ENCODE assay signal across 8 mouse cellular contexts in the genomic region with DNA sequence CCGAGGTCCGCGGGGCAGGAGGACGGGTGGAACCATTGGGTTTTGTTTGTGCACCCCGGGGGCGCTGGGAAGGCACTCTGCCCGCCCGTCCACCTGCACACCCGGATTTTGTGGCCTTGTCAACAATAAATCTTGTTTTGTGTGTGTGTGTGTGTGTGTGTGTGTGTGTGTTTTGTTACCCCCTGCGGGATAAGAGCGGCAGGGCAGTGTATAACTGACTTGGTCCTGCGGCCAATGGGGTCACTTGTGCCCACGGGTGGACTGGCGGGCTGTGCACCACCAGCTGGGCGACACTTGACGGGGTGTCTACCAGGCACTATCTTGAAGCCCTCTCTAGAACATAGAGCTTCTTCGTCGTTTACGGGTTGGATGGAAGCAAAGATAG. TPM values are rescaled to one million over a fixed set of nuclear protein-coding genes. Genes with fewer than 3 reads are reported as not detected.
DNase-seq lines count a peak whose midpoint lies in the region; ATAC-seq and TF ChIP-seq lines count a peak whose summit lies in the region.

No protein-coding gene starts in this region.

- no peaks in the 10 kb centered on the region for H3K36me3 ChIP-seq in liver, embryonic 11.5 days (ENCODE audit: control insufficient read depth, insufficient read depth, low read length)
- no peaks in the 10 kb centered on the region for H3K36me3 ChIP-seq in liver, postnatal 0 days (replicated peaks; ENCODE audit: insufficient read depth, low read length)
- H3K36me3 ChIP-seq in intestine, embryonic 15.5 days = no peaks in the 10 kb centered on the region
- H3K36me3 ChIP-seq in neural tube, embryonic 14.5 days (ENCODE audit: control insufficient read depth, insufficient read depth, low read length) = no peaks in the 10 kb centered on the region

- no peak for DNase-seq in cerebellum, adult 2 months
- DNase-seq in cerebellum, adult 11-12 months = no peak
- no peak for DNase-seq in liver, embryonic 11.5 days (ENCODE audit: low spot score)
- no peak for DNase-seq in liver, postnatal 0 days
- DNase-seq in layer of hippocampus, adult 11-12 months (ENCODE audit: low spot score) = no peak

- H3K27ac ChIP-seq in cerebellum, adult 2 months (ENCODE audit: insufficient read depth, low read length) = peak overlapping the region; percentile 63
- H3K27ac ChIP-seq in liver, embryonic 11.5 days (ENCODE audit: low read depth, low read length) = no peak overlapping the region
- H3K27ac ChIP-seq in liver, postnatal 0 days (ENCODE audit: low read depth) = no peak overlapping the region
- H3K27ac ChIP-seq in intestine, embryonic 15.5 days = no peak overlapping the region
- H3K27ac ChIP-seq in neural tube, embryonic 14.5 days (ENCODE audit: low read depth, low read length) = peak overlapping the region; percentile 89

- no peak overlapping the region for H3K9ac ChIP-seq in liver, embryonic 11.5 days (ENCODE audit: low read depth, low read length)
- no peak overlapping the region for H3K9ac ChIP-seq in liver, postnatal 0 days (replicated peaks)
- no peak overlapping the region for H3K9ac ChIP-seq in intestine, embryonic 15.5 days
- peak overlapping the region; percentile 68 for H3K9ac ChIP-seq in neural tube, embryonic 14.5 days (replicated peaks; ENCODE audit: low read depth, low read length)

- TF ChIP-seq EP300 in liver, postnatal 0 days (IDR thresholded peaks at IDR 0.05; ENCODE audit: low read depth) = no peak

- H3K4me2 ChIP-seq in liver, embryonic 11.5 days = peak overlapping the region; percentile 49; the same call in 1 of the 2 replicates
- H3K4me2 ChIP-seq in liver, postnatal 0 days (ENCODE audit: low read depth, low read length) = no peak overlapping the region
- H3K4me2 ChIP-seq in intestine, embryonic 15.5 days (replicated peaks) = peak overlapping the region; percentile 57
- H3K4me2 ChIP-seq in neural tube, embryonic 14.5 days (ENCODE audit: low read depth, low read length) = peak overlapping the region; percentile 60

- no peaks in the 10 kb centered on the region for H3K9me3 ChIP-seq in liver, embryonic 11.5 days (ENCODE audit: control insufficient read depth, low read length)
- no peaks in the 10 kb centered on the region for H3K9me3 ChIP-seq in liver, postnatal 0 days (ENCODE audit: low read length)
- H3K9me3 ChIP-seq in intestine, embryonic 15.5 days = no peaks in the 10 kb centered on the region
- H3K9me3 ChIP-seq in neural tube, embryonic 14.5 days (ENCODE audit: control insufficient read depth, low read length) = no peaks in the 10 kb centered on the region; the same call in 1 of the 2 replicates

- TF ChIP-seq POLR2A in cerebellum, adult 2 months (IDR thresholded peaks at IDR 0.05; ENCODE audit: borderline replicate concordance, insufficient read depth, low read length) = no peak

- no peak for TF ChIP-seq CTCF in cerebellum, adult 2 months (IDR thresholded peaks at IDR 0.05; ENCODE audit: borderline replicate concordance, insufficient read depth, low read depth, low read length)
- no peak for TF ChIP-seq CTCF in liver, postnatal 0 days (IDR thresholded peaks at IDR 0.05; ENCODE audit: low read depth)

- H3K4me3 ChIP-seq in cerebellum, adult 2 months (replicated peaks; ENCODE audit: insufficient read depth, low read depth, low read length) = peak overlapping the region; percentile 54
- H3K4me3 ChIP-seq in liver, embryonic 11.5 days (ENCODE audit: low read depth, low read length) = peak overlapping the region; percentile 35; the same call in 1 of the 2 replicates
- no peak overlapping the region for H3K4me3 ChIP-seq in liver, postnatal 0 days (ENCODE audit: low read depth, low read length)
- peak overlapping the region; percentile 30 for H3K4me3 ChIP-seq in intestine, embryonic 15.5 days (replicated peaks)
- H3K4me3 ChIP-seq in neural tube, embryonic 14.5 days (ENCODE audit: low read depth, low read length) = peak overlapping the region; percentile 47

- WGBS in cerebellum, adult 2 months = 5% methylated on average over 19 of the region's 19 CpGs
- 5% methylated on average over 19 of the region's 19 CpGs for WGBS in liver, embryonic 11.5 days
- WGBS in liver, postnatal 0 days (ENCODE audit: insufficient replicate concordance) = 5% methylated on average over 19 of the region's 19 CpGs
- 3% methylated on average over 19 of the region's 19 CpGs for WGBS in intestine, embryonic 15.5 days
- 2% methylated on average over 19 of the region's 19 CpGs for WGBS in neural tube, embryonic 14.5 days

- H3K27me3 ChIP-seq in cerebellum, adult 2 months (ENCODE audit: control insufficient read depth, insufficient read depth, low read length) = peaks cover 11% of the 10 kb centered on the region; the same call in 1 of the 2 replicates
- H3K27me3 ChIP-seq in liver, embryonic 11.5 days (replicated peaks; ENCODE audit: control insufficient read depth, insufficient read depth, low read length) = peaks cover 100% of the 10 kb centered on the region
- H3K27me3 ChIP-seq in liver, postnatal 0 days (ENCODE audit: insufficient read depth, low read length) = peaks cover 100% of the 10 kb centered on the region
- peaks cover 95% of the 10 kb centered on the region for H3K27me3 ChIP-seq in intestine, embryonic 15.5 days (replicated peaks)
- H3K27me3 ChIP-seq in neural tube, embryonic 14.5 days (ENCODE audit: control insufficient read depth, insufficient read depth, low read length) = peaks cover 32% of the 10 kb centered on the region

- 0 out of 2 replicates have a peak, but pooled peaks cover 3% of the 10 kb centered on the region for H3K4me1 ChIP-seq in cerebellum, adult 2 months (ENCODE audit: control insufficient read depth, insufficient read depth, low read length)
- peaks cover 16% of the 10 kb centered on the region; the same call in 1 of the 2 replicates for H3K4me1 ChIP-seq in liver, embryonic 11.5 days (replicated peaks; ENCODE audit: control insufficient read depth, insufficient read depth, low read length)
- H3K4me1 ChIP-seq in liver, postnatal 0 days (ENCODE audit: insufficient read depth) = peaks cover 10% of the 10 kb centered on the region
- peaks cover 32% of the 10 kb centered on the region for H3K4me1 ChIP-seq in intestine, embryonic 15.5 days (replicated peaks)
- H3K4me1 ChIP-seq in neural tube, embryonic 14.5 days (ENCODE audit: control insufficient read depth, insufficient read depth, low read length) = peaks cover 13% of the 10 kb centered on the region

- no peak for ATAC-seq in liver, embryonic 11.5 days (replicated peaks; ENCODE audit: low FRiP score)
- ATAC-seq in liver, postnatal 0 days = no peak
- ATAC-seq in intestine, embryonic 15.5 days = 0 out of 2 replicates have a peak, but pooled peaks have one; percentile 4
- ATAC-seq in neural tube, embryonic 14.5 days (ENCODE audit: low read depth) = no peak
- no peak for ATAC-seq in erythroblast, adult 5-6 weeks (replicated peaks; ENCODE audit: low FRiP score, poor library complexity, severe bottlenecking)

RNA-seq across cellular contexts. Expression of a gene that starts 1.8 kb away (rescaled TPM):
- polyA plus RNA-seq in cerebellum, adult 2 months (2012; rRNA removed) = 12.4 and 14.3 TPM in 2 replicates
- not detected in 2 replicates for polyA plus RNA-seq in liver, embryonic 11.5 days (2014; fragmentation: Nextera tagmentation; extraction: Ambion mirVana)
- polyA plus RNA-seq in liver, postnatal 0 days (2015; fragmentation: Nextera tagmentation; extraction: Ambion mirVana) = not detected in 2 replicates
- 0.21 and 0.26 TPM in 2 replicates for polyA plus RNA-seq in intestine, embryonic 15.5 days (2015; fragmentation: Nextera tagmentation; extraction: Ambion mirVana)
- polyA plus RNA-seq in neural tube, embryonic 14.5 days (2014; fragmentation: Nextera tagmentation; extraction: Ambion mirVana) = 32.9 and 41.0 TPM in 2 replicates
- not detected in 2 replicates for total RNA-seq in erythroblast, adult 5-6 weeks (2015; ENCODE audit: low replicate concordance)
- total RNA-seq in erythroblast, adult 5-6 weeks (2017; ENCODE audit: low replicate concordance) = not detected in 2 replicates

RNA-seq across cellular contexts. Expression of a gene that starts 38.6 kb away (rescaled TPM):
- polyA plus RNA-seq in cerebellum, adult 2 months (2012; rRNA removed) = 255 and 267 TPM in 2 replicates
- 1,827 and 1,921 TPM in 2 replicates for polyA plus RNA-seq in liver, embryonic 11.5 days (2014; fragmentation: Nextera tagmentation; extraction: Ambion mirVana)
- polyA plus RNA-seq in liver, postnatal 0 days (2015; fragmentation: Nextera tagmentation; extraction: Ambion mirVana) = 321 TPM in 2 replicates
- 950 and 1,035 TPM in 2 replicates for polyA plus RNA-seq in intestine, embryonic 15.5 days (2015; fragmentation: Nextera tagmentation; extraction: Ambion mirVana)
- 428 and 483 TPM in 2 replicates for polyA plus RNA-seq in neural tube, embryonic 14.5 days (2014; fragmentation: Nextera tagmentation; extraction: Ambion mirVana)
- total RNA-seq in erythroblast, adult 5-6 weeks (2015; ENCODE audit: low replicate concordance) = 384 and 435 TPM in 2 replicates
- 473 and 516 TPM in 2 replicates for total RNA-seq in erythroblast, adult 5-6 weeks (2017; ENCODE audit: low replicate concordance)

RNA-seq across cellular contexts. Expression of a gene that starts 54.4 kb away (rescaled TPM):
- polyA plus RNA-seq in cerebellum, adult 2 months (2012; rRNA removed) = 5.4 and 7.2 TPM in 2 replicates
- 0.56 and 0.90 TPM in 2 replicates for polyA plus RNA-seq in liver, embryonic 11.5 days (2014; fragmentation: Nextera tagmentation; extraction: Ambion mirVana)
- 0.11 and 0.13 TPM in 2 replicates for polyA plus RNA-seq in liver, postnatal 0 days (2015; fragmentation: Nextera tagmentation; extraction: Ambion mirVana)
- polyA plus RNA-seq in intestine, embryonic 15.5 days (2015; fragmentation: Nextera tagmentation; extraction: Ambion mirVana) = 1.9 and 2.4 TPM in 2 replicates
- 11.0 and 11.4 TPM in 2 replicates for polyA plus RNA-seq in neural tube, embryonic 14.5 days (2014; fragmentation: Nextera tagmentation; extraction: Ambion mirVana)
- total RNA-seq in erythroblast, adult 5-6 weeks (2015; ENCODE audit: low replicate concordance) = not detected in 2 replicates
- not detected in 2 replicates for total RNA-seq in erythroblast, adult 5-6 weeks (2017; ENCODE audit: low replicate concordance)

Comparison
In these comparisons a context has a peak if more than half of its experiments do, and no peak if none do; other contexts are left out.
1. H3K27ac ChIP-seq: peak in cerebellum, adult 2 months (single experiment) and neural tube, embryonic 14.5 days (single experiment); none in liver, embryonic 11.5 days (single experiment), liver, postnatal 0 days (single experiment) and intestine, embryonic 15.5 days (single experiment).
2. RNA of a gene that starts 1.8 kb away (polyA plus RNA-seq): 32.9 to 41.0 TPM in neural tube, embryonic 14.5 days and 12.4 to 14.3 TPM in cerebellum, adult 2 months; 0.21 to 0.26 TPM in intestine, embryonic 15.5 days, not detected in liver, embryonic 11.5 days and not detected in liver, postnatal 0 days; every median in the first group is over 10 times any median in the second.